Mouse (Mus musculus): ENCODE measurements at regions not wholly inside any gene's neighbourhood (a gene's known extent, or its start where the extent isn't known, plus 50 kb on each side); places are given as distances from the start of the nearest gene placed in this dataset.

DNA sequence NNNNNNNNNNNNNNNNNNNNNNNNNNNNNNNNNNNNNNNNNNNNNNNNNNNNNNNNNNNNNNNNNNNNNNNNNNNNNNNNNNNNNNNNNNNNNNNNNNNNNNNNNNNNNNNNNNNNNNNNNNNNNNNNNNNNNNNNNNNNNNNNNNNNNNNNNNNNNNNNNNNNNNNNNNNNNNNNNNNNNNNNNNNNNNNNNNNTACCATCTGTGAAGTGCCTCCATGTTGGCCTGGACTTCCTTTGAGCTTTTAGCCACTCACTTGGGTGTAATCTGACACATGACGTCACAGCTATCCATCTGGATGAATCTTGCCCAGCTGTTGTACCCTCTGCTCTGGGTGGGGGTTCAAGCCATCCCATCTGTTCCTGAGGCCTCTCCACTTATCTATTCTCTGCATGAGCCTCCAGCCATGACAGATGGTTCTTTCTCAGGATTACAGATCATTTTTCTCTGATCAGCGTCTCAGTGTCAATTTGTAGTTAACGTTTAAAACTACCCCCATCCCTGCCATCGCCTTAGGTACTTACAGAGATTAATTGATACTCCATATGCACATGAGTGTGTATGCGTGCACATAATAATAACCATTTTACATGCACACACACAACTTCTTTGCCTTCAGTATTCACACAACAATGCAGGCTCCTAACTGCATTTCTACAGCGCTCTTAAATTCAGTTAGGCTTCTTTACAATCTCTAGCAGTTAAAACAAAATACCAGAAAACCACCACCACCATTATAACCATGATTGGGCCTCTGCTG lies 194.0 kb upstream of the Egfl6 start:
- no peaks in the 10 kb centered on the region for H3K9me3 ChIP-seq
- no peaks in the 10 kb centered on the region for H3K36me3 ChIP-seq (replicated peaks; ENCODE audit: low read length)
- no peaks in the 10 kb centered on the region for H3K27me3 ChIP-seq (replicated peaks)
- H3K4me1 ChIP-seq = peaks cover 49% of the 10 kb centered on the region
- no peak overlapping the region for H3K4me3 ChIP-seq (replicated peaks)
- no peak for TF ChIP-seq FLI1 (IDR thresholded peaks at IDR 0.05; ENCODE audit: low read length)
- TF ChIP-seq GATA1 (IDR thresholded peaks at IDR 0.05; ENCODE audit: borderline replicate concordance, low read length) = no peak

GRCm38 (mm10) chrX:166773408-166773854 lies 187.9 kb upstream of the Egfl6 start:
- Histone ChIP-seq H3K27me3 (replicated peaks) (no peaks in the 10 kb centered on the region), H3K36me3 (replicated peaks; ENCODE audit: low read length) (no peaks in the 10 kb centered on the region), H3K9me3 (no peaks in the 10 kb centered on the region), H3K4me1 (peaks cover 46% of the 10 kb centered on the region), H3K4me3 (replicated peaks) (peak overlapping the region; percentile 76)
- TF ChIP-seq FLI1 (IDR thresholded peaks at IDR 0.05; ENCODE audit: low read length) (no peak), GATA1 (IDR thresholded peaks at IDR 0.05; ENCODE audit: borderline replicate concordance, low read length) (no peak)

GRCm38 (mm10) chrX:166766991-166767390 lies 181.5 kb upstream of the Egfl6 start:
- Histone ChIP-seq H3K4me3 (replicated peaks) (no peak overlapping the region), H3K36me3 (replicated peaks; ENCODE audit: low read length) (no peaks in the 10 kb centered on the region), H3K27me3 (replicated peaks) (no peaks in the 10 kb centered on the region), H3K4me1 (peaks cover 59% of the 10 kb centered on the region), H3K9me3 (no peaks in the 10 kb centered on the region)
- TF ChIP-seq GATA1 (IDR thresholded peaks at IDR 0.05; ENCODE audit: borderline replicate concordance, low read length) (no peak), FLI1 (IDR thresholded peaks at IDR 0.05; ENCODE audit: low read length) (no peak)

DNA sequence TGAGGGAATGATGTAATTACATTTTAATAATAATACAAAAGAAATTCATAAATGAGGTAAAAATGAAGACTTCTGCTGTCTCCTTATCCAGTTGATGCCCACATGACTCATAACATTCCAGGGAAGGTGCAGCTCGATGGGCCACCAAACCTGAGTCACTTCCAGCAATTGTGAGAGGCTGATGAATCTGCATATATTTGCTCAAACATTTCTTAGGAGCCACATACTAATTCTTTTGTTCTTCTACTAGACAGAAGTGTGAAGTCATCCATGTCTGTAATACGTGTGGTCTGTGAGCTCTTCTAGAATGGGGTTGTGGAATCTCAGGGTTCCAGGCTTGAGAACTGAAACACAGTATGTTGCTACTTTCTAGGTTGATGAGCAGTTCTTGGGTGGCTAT lies 180.1 kb upstream of the Egfl6 start:
- Histone ChIP-seq H3K9me3 (no peaks in the 10 kb centered on the region), H3K4me3 (replicated peaks) (no peak overlapping the region), H3K27me3 (replicated peaks) (no peaks in the 10 kb centered on the region), H3K4me1 (peaks cover 56% of the 10 kb centered on the region), H3K36me3 (replicated peaks; ENCODE audit: low read length) (no peaks in the 10 kb centered on the region)
- TF ChIP-seq FLI1 (IDR thresholded peaks at IDR 0.05; ENCODE audit: low read length) (no peak), GATA1 (IDR thresholded peaks at IDR 0.05; ENCODE audit: borderline replicate concordance, low read length) (no peak)

- Histone ChIP-seq H3K4me1 (peaks cover 43% of the 10 kb centered on the region), H3K27me3 (replicated peaks) (no peaks in the 10 kb centered on the region), H3K9me3 (no peaks in the 10 kb centered on the region), H3K36me3 (replicated peaks; ENCODE audit: low read length) (no peaks in the 10 kb centered on the region), H3K4me3 (replicated peaks) (no peak overlapping the region)
- TF ChIP-seq GATA1 (IDR thresholded peaks at IDR 0.05; ENCODE audit: borderline replicate concordance, low read length) = no peak
- TF ChIP-seq FLI1 (IDR thresholded peaks at IDR 0.05; ENCODE audit: low read length) = no peak
Observed at GRCm38 (mm10) chrX:166762098-166762497, 176.6 kb upstream of the Egfl6 start.

DNA sequence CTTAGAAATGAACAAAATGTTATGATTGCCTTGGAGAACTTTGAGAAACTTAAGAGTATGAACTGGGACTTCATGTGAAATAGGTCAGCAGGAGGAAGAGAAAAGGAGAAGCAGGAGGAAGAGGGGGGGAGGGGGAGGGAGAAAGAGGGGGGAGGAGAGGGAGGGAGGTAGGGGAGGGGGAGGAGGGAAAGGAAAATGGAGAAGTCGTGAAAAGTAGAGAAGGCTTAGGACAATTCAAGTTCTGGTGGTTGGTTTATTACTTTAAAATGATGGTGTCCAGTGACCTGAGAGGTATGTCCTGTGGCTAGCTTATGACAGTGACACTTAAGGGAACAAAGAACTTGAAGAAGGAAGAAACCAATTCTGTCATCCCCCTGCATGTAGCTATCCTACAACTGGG lies 171.6 kb upstream of the Egfl6 start:
- TF ChIP-seq GATA1 (IDR thresholded peaks at IDR 0.05; ENCODE audit: borderline replicate concordance, low read length) = no peak
- Histone ChIP-seq H3K36me3 (replicated peaks; ENCODE audit: low read length) (peaks cover 7% of the 10 kb centered on the region), H3K4me1 (peaks cover 23% of the 10 kb centered on the region), H3K27me3 (replicated peaks) (no peaks in the 10 kb centered on the region), H3K9me3 (peaks cover 7% of the 10 kb centered on the region), H3K4me3 (replicated peaks) (no peak overlapping the region)

DNA sequence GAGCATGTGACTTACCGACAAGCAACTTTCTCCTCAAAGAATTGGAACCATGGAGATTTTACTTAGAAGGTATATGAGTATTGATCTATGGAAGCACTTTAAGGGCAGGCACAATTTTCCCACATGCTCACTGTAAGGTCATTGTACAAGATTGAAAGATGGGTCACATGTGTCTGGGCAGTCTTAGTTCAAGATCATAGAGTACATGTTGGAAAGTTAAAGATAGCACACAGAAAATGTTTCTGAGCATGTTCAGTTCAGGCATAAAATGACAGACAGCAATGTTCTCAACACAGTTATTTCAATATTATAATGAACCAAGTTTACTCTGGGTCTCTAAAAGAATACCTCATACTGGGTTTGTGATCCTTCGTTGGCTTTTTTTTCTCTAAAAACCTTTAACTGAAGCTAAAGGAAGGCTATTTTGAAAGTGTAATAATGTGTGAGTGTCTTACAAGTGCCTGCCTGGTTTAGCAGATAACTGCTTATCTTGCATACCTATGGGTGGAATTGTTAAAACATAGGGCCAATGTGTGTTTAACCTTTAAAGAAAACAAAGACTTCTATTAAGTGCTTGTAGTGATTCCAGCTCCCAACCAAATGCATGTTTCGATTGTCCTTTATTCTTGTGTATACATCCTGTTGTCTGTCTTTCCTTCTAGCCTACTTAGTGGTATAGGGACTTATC lies 169.6 kb upstream of the Egfl6 start:
- TF ChIP-seq GATA1 (IDR thresholded peaks at IDR 0.05; ENCODE audit: borderline replicate concordance, low read length) (no peak), FLI1 (IDR thresholded peaks at IDR 0.05; ENCODE audit: low read length) (no peak)
- Histone ChIP-seq H3K4me1 (peaks cover 20% of the 10 kb centered on the region), H3K27me3 (replicated peaks) (peaks cover 3% of the 10 kb centered on the region), H3K9me3 (peaks cover 7% of the 10 kb centered on the region), H3K4me3 (replicated peaks) (no peak overlapping the region), H3K36me3 (replicated peaks; ENCODE audit: low read length) (peaks cover 7% of the 10 kb centered on the region)

- Histone ChIP-seq H3K4me3 (replicated peaks) (no peak overlapping the region), H3K27me3 (replicated peaks) (peaks cover 4% of the 10 kb centered on the region), H3K9me3 (peaks cover 7% of the 10 kb centered on the region), H3K36me3 (replicated peaks; ENCODE audit: low read length) (peaks cover 7% of the 10 kb centered on the region), H3K4me1 (peaks cover 19% of the 10 kb centered on the region)
- TF ChIP-seq FLI1 (IDR thresholded peaks at IDR 0.05; ENCODE audit: low read length) = no peak
- no peak for TF ChIP-seq GATA1 (IDR thresholded peaks at IDR 0.05; ENCODE audit: borderline replicate concordance, low read length)
Observed at GRCm38 (mm10) chrX:166749055-166749679, 163.6 kb upstream of the Egfl6 start.

DNA sequence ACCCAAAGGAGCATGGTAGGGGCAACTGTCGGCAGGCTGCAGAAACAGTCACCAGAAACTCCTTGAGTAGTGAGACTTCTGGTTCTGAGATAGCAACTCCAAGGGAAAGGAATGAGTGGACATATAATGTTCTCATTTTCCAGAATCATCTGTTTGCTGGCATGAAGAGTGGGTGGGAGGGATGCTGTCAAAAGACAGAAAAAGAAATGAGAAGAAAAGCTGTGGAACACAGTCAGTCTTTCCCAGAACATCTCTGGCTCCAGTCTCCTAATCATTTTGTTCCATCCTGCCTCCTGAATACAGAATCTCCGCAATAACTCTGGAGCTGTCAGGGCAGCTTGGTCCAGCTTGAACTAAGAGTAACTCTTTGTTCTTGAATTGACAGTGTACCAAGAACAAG lies 145.8 kb upstream of the Egfl6 start:
- TF ChIP-seq FLI1 (IDR thresholded peaks at IDR 0.05; ENCODE audit: low read length) (no peak), GATA1 (IDR thresholded peaks at IDR 0.05; ENCODE audit: borderline replicate concordance, low read length) (no peak)
- Histone ChIP-seq H3K4me3 (replicated peaks) (no peak overlapping the region), H3K9me3 (no peaks in the 10 kb centered on the region), H3K36me3 (replicated peaks; ENCODE audit: low read length) (no peaks in the 10 kb centered on the region), H3K4me1 (peaks cover 28% of the 10 kb centered on the region), H3K27me3 (replicated peaks) (peaks cover 2% of the 10 kb centered on the region)

GRCm38 (mm10) chrX:166728622-166728928 lies 143.1 kb upstream of the Egfl6 start:
- Histone ChIP-seq H3K27me3 (replicated peaks) (peaks cover 2% of the 10 kb centered on the region), H3K4me1 (peaks cover 38% of the 10 kb centered on the region), H3K9me3 (no peaks in the 10 kb centered on the region), H3K36me3 (replicated peaks; ENCODE audit: low read length) (no peaks in the 10 kb centered on the region), H3K4me3 (replicated peaks) (no peak overlapping the region)
- no peak for TF ChIP-seq FLI1 (IDR thresholded peaks at IDR 0.05; ENCODE audit: low read length)
